Mouse (Mus musculus): Measurements from ENCODE around the gene Nol12. TPM values are rescaled to one million over a fixed set of nuclear protein-coding genes. Genes with fewer than 3 reads are reported as not detected.

Nol12 gene
- polyA plus RNA-seq, 1 experiment from 2014 or later: 54.6 TPM

DNA sequence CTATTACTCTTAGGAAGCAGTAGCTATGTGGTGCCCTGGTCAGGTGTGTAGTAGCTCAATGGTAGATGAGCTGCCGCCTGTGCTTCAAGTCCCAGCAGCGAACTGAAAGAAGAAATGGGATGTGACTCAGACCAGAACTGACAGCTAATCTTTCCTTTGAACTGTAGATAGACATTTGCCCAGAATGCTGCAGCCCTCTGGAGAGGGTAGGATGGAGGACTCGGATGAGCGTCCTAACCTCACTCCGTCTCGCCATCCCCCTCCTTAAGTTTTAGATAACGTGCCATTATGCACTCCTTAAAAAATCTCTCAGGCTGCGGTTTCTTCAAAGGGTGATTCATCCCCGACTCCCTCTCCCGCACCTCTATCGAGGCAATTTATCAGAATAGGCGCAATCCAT is 14.8 kb upstream of the Nol12 start:
- no peaks in the 10 kb centered on the region for H3K27me3 ChIP-seq
- H3K9ac ChIP-seq: no peak overlapping the region
- H3K4me1 ChIP-seq: peaks cover 31% of the 10 kb centered on the region
- H3K36me3 ChIP-seq: peaks cover 26% of the 10 kb centered on the region
- 0 out of 2 replicates have a peak overlapping the region, but pooled peaks have one; percentile 3 for H3K27ac ChIP-seq
- no peak overlapping the region for H3K4me3 ChIP-seq (replicated peaks)
- H3K4me2 ChIP-seq: no peak overlapping the region
- 65% methylated on average over 12 of the region's 12 CpGs for WGBS
- ATAC-seq (replicated peaks; ENCODE audit: low FRiP score): no peak
- H3K9me3 ChIP-seq (replicated peaks): no peaks in the 10 kb centered on the region

- Histone ChIP-seq H3K27ac (no peak overlapping the region), H3K9me3 (replicated peaks) (no peaks in the 10 kb centered on the region), H3K9ac (no peak overlapping the region), H3K4me2 (no peak overlapping the region), H3K4me1 (peaks cover 36% of the 10 kb centered on the region), H3K27me3 (no peaks in the 10 kb centered on the region), H3K4me3 (replicated peaks) (no peak overlapping the region), H3K36me3 (peaks cover 17% of the 10 kb centered on the region)
- no peak for ATAC-seq (replicated peaks; ENCODE audit: low FRiP score)
- 87% methylated on average over 7 of the region's 7 CpGs for WGBS
Measured at GRCm38 (mm10) chr15:78922700-78923099, 12.0 kb upstream of the Nol12 start.

- peaks cover 38% of the 10 kb centered on the region for H3K4me1 ChIP-seq
- 67% methylated on average over 6 of the region's 6 CpGs for WGBS
- no peak overlapping the region for H3K4me2 ChIP-seq
- H3K9ac ChIP-seq: no peak overlapping the region
- no peak overlapping the region for H3K4me3 ChIP-seq (replicated peaks)
- peaks cover 10% of the 10 kb centered on the region for H3K36me3 ChIP-seq
- no peaks in the 10 kb centered on the region for H3K9me3 ChIP-seq (replicated peaks)
- H3K27me3 ChIP-seq: no peaks in the 10 kb centered on the region
- ATAC-seq (replicated peaks; ENCODE audit: low FRiP score): no peak
- no peak overlapping the region for H3K27ac ChIP-seq
Measured at GRCm38 (mm10) chr15:78923585-78923984, 11.1 kb upstream of the Nol12 start.

DNA sequence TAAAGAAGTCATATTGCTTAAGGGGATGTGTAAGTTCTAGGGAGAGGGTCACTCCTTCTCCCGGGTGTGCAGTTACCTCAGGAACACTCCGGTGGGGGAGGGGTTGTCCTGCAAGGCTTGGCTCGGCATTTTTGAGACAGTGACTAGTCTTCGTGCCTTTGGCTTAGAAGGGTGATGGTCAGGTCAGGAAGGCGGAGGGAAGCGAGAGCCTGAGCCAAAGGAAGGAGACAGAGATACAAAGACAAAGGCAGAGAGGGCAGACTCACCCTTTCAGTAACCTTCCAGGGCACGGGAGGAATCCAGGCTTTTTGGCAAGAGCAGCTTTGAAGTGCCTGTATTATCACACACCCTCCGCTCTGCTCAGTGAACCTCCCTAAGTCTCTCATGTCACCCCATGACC is 9.6 kb upstream of the Nol12 start:
- Histone ChIP-seq H3K27me3 (no peaks in the 10 kb centered on the region), H3K4me3 (replicated peaks) (no peak overlapping the region), H3K9me3 (replicated peaks) (no peaks in the 10 kb centered on the region), H3K4me1 (peaks cover 39% of the 10 kb centered on the region), H3K4me2 (no peak overlapping the region), H3K36me3 (peaks cover 11% of the 10 kb centered on the region), H3K9ac (no peak overlapping the region), H3K27ac (peak overlapping the region; percentile 95)
- WGBS: 30% methylated on average over 8 of the region's 8 CpGs
- ATAC-seq (replicated peaks; ENCODE audit: low FRiP score): no peak

DNA sequence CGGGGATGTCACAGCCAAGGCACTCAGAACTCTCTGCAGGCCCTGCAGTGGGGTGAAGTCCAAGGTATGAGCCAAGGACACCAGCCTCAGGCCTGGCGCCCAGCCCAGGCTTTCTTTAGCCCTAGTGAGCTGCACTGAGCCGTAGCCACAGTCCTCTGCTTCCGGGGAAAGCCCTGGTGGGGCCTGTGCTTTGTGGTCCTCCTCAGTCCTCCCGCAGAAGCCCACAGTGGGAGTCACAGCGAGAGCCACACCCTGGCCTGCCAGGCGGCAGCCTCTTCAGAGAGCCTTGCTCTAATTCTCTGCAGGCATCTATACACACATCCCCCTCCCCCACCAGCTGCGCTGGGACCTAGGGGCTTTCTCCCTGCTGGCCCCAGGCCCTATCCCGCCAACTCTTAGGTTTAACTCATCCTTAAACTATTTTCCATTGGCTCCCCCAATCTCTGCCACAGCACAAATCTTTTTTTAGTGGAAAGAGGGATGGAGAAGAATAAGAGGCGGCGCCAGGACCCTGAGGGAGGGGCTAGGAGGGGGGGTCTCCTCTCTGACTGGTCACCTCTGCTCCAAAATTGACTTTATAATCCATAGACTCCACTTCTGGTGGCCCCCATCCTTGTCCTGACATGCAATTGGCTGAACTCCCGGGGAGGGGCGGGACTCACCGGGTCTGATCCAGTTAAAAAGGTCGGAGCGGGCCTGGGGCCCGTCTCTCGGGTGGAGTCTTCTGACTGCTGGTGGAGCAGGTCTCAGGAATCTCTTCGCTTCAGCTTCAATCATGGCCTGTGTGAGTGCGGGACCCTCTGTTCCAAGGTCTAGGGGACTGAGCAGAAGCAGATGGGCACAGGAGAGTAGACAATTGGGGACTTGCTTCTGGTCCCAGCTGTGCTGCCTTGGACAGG is 8.5 kb upstream of the Nol12 start, which contains the start of gene Lgals1:
Gene Lgals1, plus strand, starts transcription at position 705 of the 899 bp plus-strand sequence.
- H3K9ac ChIP-seq: peak within 1 kb of the TSS; percentile 43
- peak; percentile 86 for ATAC-seq (replicated peaks; ENCODE audit: low FRiP score)
- peaks cover 14% of the 10 kb centered on the region for H3K36me3 ChIP-seq
- 8% methylated on average over 20 of the region's 20 CpGs for WGBS
- H3K27ac ChIP-seq: peak within 1 kb of the TSS; percentile 95
- no peaks in the 10 kb centered on the region for H3K9me3 ChIP-seq (replicated peaks)
- H3K27me3 ChIP-seq: no peaks in the 10 kb centered on the region
- H3K4me2 ChIP-seq: peak within 1 kb of the TSS; percentile 78
- peaks cover 39% of the 10 kb centered on the region for H3K4me1 ChIP-seq
- peak within 1 kb of the TSS; percentile 45 for H3K4me3 ChIP-seq (replicated peaks)

GRCm38 (mm10) chr15:78927021-78927787 is 7.5 kb upstream of the Nol12 start:
- Histone ChIP-seq H3K36me3 (peaks cover 14% of the 10 kb centered on the region), H3K4me1 (peaks cover 39% of the 10 kb centered on the region), H3K9ac (peak overlapping the region; percentile 43), H3K4me3 (replicated peaks) (peak overlapping the region; percentile 45), H3K27me3 (no peaks in the 10 kb centered on the region), H3K9me3 (replicated peaks) (no peaks in the 10 kb centered on the region), H3K4me2 (peak overlapping the region; percentile 78), H3K27ac (peak overlapping the region; percentile 95)
- 15% methylated on average over 15 of the region's 15 CpGs for WGBS
- ATAC-seq (replicated peaks; ENCODE audit: low FRiP score): no peak

GRCm38 (mm10) chr15:78927788-78928457 is 6.8 kb upstream of the Nol12 start:
- peak; percentile 41; the same call in 1 of the 2 replicates for ATAC-seq (replicated peaks; ENCODE audit: low FRiP score)
- peak overlapping the region; percentile 45 for H3K4me3 ChIP-seq (replicated peaks)
- H3K9ac ChIP-seq: peak overlapping the region; percentile 43
- H3K9me3 ChIP-seq (replicated peaks): no peaks in the 10 kb centered on the region
- H3K36me3 ChIP-seq: peaks cover 14% of the 10 kb centered on the region
- H3K27ac ChIP-seq: peak overlapping the region; percentile 95
- H3K4me1 ChIP-seq: peaks cover 39% of the 10 kb centered on the region
- peak overlapping the region; percentile 78 for H3K4me2 ChIP-seq
- WGBS: under 1% methylated on average over 32 of the region's 35 CpGs
- H3K27me3 ChIP-seq: no peaks in the 10 kb centered on the region

DNA sequence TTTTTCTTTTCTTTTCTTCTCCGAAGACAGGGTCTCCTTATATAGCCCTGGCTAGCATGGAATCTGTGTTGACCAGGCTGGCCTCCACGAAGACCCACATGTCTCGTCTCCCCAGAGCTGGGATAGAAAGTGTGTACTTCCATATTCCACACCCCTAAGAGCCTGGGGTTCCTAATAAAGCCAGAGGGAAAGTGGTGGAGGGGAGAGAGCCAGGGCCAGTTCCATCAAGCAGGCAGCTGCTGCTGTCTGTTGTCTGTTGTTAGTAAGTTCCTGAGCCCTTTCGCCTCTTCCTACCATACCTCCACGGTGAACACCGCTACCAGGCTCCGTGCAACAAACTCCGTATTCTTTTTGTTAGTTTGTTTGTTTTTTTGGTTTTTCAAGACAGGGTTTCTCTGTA is 6.2 kb upstream of the Nol12 start:
- Histone ChIP-seq H3K9ac (peak overlapping the region; percentile 43; the same call in 1 of the 2 replicates), H3K4me3 (replicated peaks) (peak overlapping the region; percentile 45)
- ATAC-seq (replicated peaks; ENCODE audit: low FRiP score): no peak; the same call in 1 of the 2 replicates

GRCm38 (mm10) chr15:78930192-78930706 is 4.5 kb upstream of the Nol12 start:
- Histone ChIP-seq H3K4me2 (no peak overlapping the region), H3K4me3 (replicated peaks) (no peak overlapping the region), H3K27me3 (no peaks in the 10 kb centered on the region), H3K9me3 (replicated peaks) (no peaks in the 10 kb centered on the region), H3K36me3 (peaks cover 14% of the 10 kb centered on the region), H3K9ac (no peak overlapping the region), H3K4me1 (peaks cover 34% of the 10 kb centered on the region), H3K27ac (no peak overlapping the region)
- no peak for ATAC-seq (replicated peaks; ENCODE audit: low FRiP score)
- 92% methylated on average over 6 of the region's 6 CpGs for WGBS

More for the DNA sequence above, 6.2 kb upstream of the Nol12 start:
- peaks cover 14% of the 10 kb centered on the region for H3K36me3 ChIP-seq
- peak overlapping the region; percentile 95 for H3K27ac ChIP-seq
- H3K9me3 ChIP-seq (replicated peaks): no peaks in the 10 kb centered on the region
- H3K4me2 ChIP-seq: peak overlapping the region; percentile 78
- 48% methylated on average over 8 of the region's 8 CpGs for WGBS
- no peaks in the 10 kb centered on the region for H3K27me3 ChIP-seq
- H3K4me1 ChIP-seq: peaks cover 39% of the 10 kb centered on the region

DNA sequence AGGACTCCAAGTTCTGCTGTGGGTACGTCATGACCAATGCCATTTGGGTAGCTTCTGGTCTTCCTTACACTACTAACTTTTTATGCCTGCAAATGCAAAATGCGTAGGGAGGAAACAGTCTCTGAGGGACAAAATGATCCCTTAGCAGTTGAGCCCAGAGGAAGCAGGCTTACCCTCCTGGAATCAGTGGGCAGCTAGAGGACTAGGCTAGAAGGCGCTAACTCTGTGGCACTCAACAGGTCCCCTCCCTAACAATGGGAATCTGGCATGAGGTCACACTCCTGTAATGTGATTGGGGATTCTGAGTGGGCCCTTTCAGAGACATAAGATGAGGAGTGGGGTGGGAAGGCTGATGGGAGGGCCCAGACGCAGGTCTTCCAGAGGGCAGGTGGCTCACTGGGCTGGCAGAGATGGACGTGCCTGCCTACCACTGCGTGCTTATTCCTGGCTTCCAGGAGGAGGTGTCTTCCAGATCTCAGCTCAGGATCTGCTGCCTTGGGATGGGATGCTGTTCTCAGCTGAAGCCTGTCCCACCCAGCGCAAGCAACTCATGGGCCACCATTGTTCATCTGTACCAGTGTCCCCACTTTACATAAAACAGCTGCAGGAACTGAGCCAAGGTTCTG is 3.8 kb upstream of the Nol12 start:
- no peak for ATAC-seq (replicated peaks; ENCODE audit: low FRiP score)
- Histone ChIP-seq H3K36me3 (peaks cover 14% of the 10 kb centered on the region), H3K4me1 (peaks cover 33% of the 10 kb centered on the region), H3K27me3 (no peaks in the 10 kb centered on the region), H3K9me3 (replicated peaks) (no peaks in the 10 kb centered on the region), H3K27ac (no peak overlapping the region), H3K4me2 (no peak overlapping the region), H3K9ac (no peak overlapping the region), H3K4me3 (replicated peaks) (no peak overlapping the region)
- 90% methylated on average over 7 of the region's 7 CpGs for WGBS

DNA sequence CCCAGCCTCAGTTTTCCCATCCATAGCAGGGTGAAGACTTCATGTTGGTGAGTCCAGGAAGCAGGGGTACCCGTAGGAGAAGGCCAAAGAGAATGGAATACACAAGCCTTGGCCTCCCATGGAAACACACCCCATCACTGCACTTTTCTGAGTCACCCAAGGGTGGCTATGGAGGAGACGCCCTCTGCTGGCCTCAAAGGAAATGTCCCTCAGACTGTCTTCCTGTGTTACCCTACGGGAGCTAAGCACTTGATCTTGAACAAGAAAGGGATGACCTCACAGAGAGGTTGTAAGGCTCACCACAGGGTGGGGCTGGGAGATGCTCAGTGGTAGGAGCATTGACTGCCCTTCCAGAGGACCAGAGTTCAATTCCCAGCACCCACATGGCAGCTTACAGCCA is 3.2 kb upstream of the Nol12 start:
- ATAC-seq (replicated peaks; ENCODE audit: low FRiP score): no peak
- Histone ChIP-seq H3K36me3 (peaks cover 17% of the 10 kb centered on the region), H3K4me1 (peaks cover 33% of the 10 kb centered on the region), H3K27ac (no peak overlapping the region), H3K27me3 (no peaks in the 10 kb centered on the region), H3K4me3 (replicated peaks) (no peak overlapping the region), H3K9ac (no peak overlapping the region), H3K9me3 (replicated peaks) (no peaks in the 10 kb centered on the region), H3K4me2 (no peak overlapping the region)
- 32% methylated on average over 3 of the region's 3 CpGs for WGBS
